Mouse (Mus musculus): ENCODE results near the gene Hnrnpab. TPM values are rescaled to one million over a fixed set of nuclear protein-coding genes. Genes with fewer than 3 reads are reported as not detected.

The Hnrnpab gene
- polyA plus RNA-seq, 1 experiment = 116 TPM

GRCm38 (mm10) chr11:51649111-51649888, 42.7 kb upstream of the Hnrnpab start:
- TF ChIP-seq CTCF (conservative IDR thresholded peaks at IDR 0.05; ENCODE audit: insufficient read depth, insufficient read length, low read depth, low read length) (no peak), POLR2A (IDR thresholded peaks at IDR 0.05; ENCODE audit: low read depth, low read length) (no peak)
- Histone ChIP-seq H3K4me3 (ENCODE audit: insufficient read depth, low read depth, low read length) (peak overlapping the region; percentile 74), H3K27me3 (replicated peaks; ENCODE audit: control insufficient read depth, insufficient read depth, low read length) (no peaks in the 10 kb centered on the region), H3K4me1 (ENCODE audit: control insufficient read depth, insufficient read depth, low read length) (peaks cover 15% of the 10 kb centered on the region; the same call in 1 of the 2 replicates), H3K27ac (ENCODE audit: insufficient read depth, low read depth, low read length) (peak overlapping the region; percentile 14), H3K36me3 (ENCODE audit: control insufficient read depth, insufficient read depth, low read length) (no peaks in the 10 kb centered on the region)
- DNase-seq = no peak
- 44% methylated on average over 11 of the region's 11 CpGs for WGBS

- WGBS = 28% methylated on average over 3 of the region's 3 CpGs
- DNase-seq = peak; percentile 35
- H3K36me3 ChIP-seq (ENCODE audit: control insufficient read depth, insufficient read depth, low read length) = no peaks in the 10 kb centered on the region
- H3K27ac ChIP-seq (ENCODE audit: insufficient read depth, low read depth, low read length) = peak overlapping the region; percentile 49
- TF ChIP-seq CTCF (conservative IDR thresholded peaks at IDR 0.05; ENCODE audit: insufficient read depth, insufficient read length, low read depth, low read length) (no peak), POLR2A (IDR thresholded peaks at IDR 0.05; ENCODE audit: low read depth, low read length) (no peak)
- peak overlapping the region; percentile 74; the same call in 1 of the 2 replicates for H3K4me3 ChIP-seq (ENCODE audit: insufficient read depth, low read depth, low read length)
- H3K27me3 ChIP-seq (replicated peaks; ENCODE audit: control insufficient read depth, insufficient read depth, low read length) = no peaks in the 10 kb centered on the region
- peaks cover 15% of the 10 kb centered on the region; the same call in 1 of the 2 replicates for H3K4me1 ChIP-seq (ENCODE audit: control insufficient read depth, insufficient read depth, low read length)
These were observed 41.9 kb upstream of the Hnrnpab start for GRCm38 (mm10) chr11:51648566-51648965.

GRCm38 (mm10) chr11:51646751-51647667, 40.4 kb upstream of the Hnrnpab start:
- TF ChIP-seq CTCF (conservative IDR thresholded peaks at IDR 0.05; ENCODE audit: insufficient read depth, insufficient read length, low read depth, low read length) = no peak
- no peak for TF ChIP-seq POLR2A (IDR thresholded peaks at IDR 0.05; ENCODE audit: low read depth, low read length)
- 47% methylated on average over 15 of the region's 15 CpGs for WGBS
- no peaks in the 10 kb centered on the region for H3K36me3 ChIP-seq (ENCODE audit: control insufficient read depth, insufficient read depth, low read length)
- peaks cover 15% of the 10 kb centered on the region; the same call in 1 of the 2 replicates for H3K4me1 ChIP-seq (ENCODE audit: control insufficient read depth, insufficient read depth, low read length)
- no peaks in the 10 kb centered on the region for H3K27me3 ChIP-seq (replicated peaks; ENCODE audit: control insufficient read depth, insufficient read depth, low read length)
- DNase-seq = peak; percentile 74
- peak overlapping the region; percentile 20; the same call in 1 of the 2 replicates for H3K4me3 ChIP-seq (ENCODE audit: insufficient read depth, low read depth, low read length)
- H3K27ac ChIP-seq (ENCODE audit: insufficient read depth, low read depth, low read length) = peak overlapping the region; percentile 84

GRCm38 (mm10) chr11:51646245-51646644, 39.6 kb upstream of the Hnrnpab start:
- 70% methylated on average over 7 of the region's 7 CpGs for WGBS
- Histone ChIP-seq H3K4me3 (ENCODE audit: insufficient read depth, low read depth, low read length) (no peak overlapping the region), H3K4me1 (ENCODE audit: control insufficient read depth, insufficient read depth, low read length) (peaks cover 15% of the 10 kb centered on the region; the same call in 1 of the 2 replicates), H3K27ac (ENCODE audit: insufficient read depth, low read depth, low read length) (peak overlapping the region; percentile 84), H3K27me3 (replicated peaks; ENCODE audit: control insufficient read depth, insufficient read depth, low read length) (no peaks in the 10 kb centered on the region), H3K36me3 (ENCODE audit: control insufficient read depth, insufficient read depth, low read length) (no peaks in the 10 kb centered on the region)
- no peak for DNase-seq
- TF ChIP-seq CTCF (conservative IDR thresholded peaks at IDR 0.05; ENCODE audit: insufficient read depth, insufficient read length, low read depth, low read length) (no peak), POLR2A (IDR thresholded peaks at IDR 0.05; ENCODE audit: low read depth, low read length) (no peak)

GRCm38 (mm10) chr11:51645293-51645692, 38.6 kb upstream of the Hnrnpab start:
- Histone ChIP-seq H3K27ac (ENCODE audit: insufficient read depth, low read depth, low read length) (no peak overlapping the region), H3K4me1 (ENCODE audit: control insufficient read depth, insufficient read depth, low read length) (peaks cover 15% of the 10 kb centered on the region; the same call in 1 of the 2 replicates), H3K4me3 (ENCODE audit: insufficient read depth, low read depth, low read length) (no peak overlapping the region), H3K27me3 (replicated peaks; ENCODE audit: control insufficient read depth, insufficient read depth, low read length) (no peaks in the 10 kb centered on the region), H3K36me3 (ENCODE audit: control insufficient read depth, insufficient read depth, low read length) (no peaks in the 10 kb centered on the region)
- no peak for TF ChIP-seq POLR2A (IDR thresholded peaks at IDR 0.05; ENCODE audit: low read depth, low read length)
- TF ChIP-seq CTCF (conservative IDR thresholded peaks at IDR 0.05; ENCODE audit: insufficient read depth, insufficient read length, low read depth, low read length) = no peak
- 64% methylated on average over 13 of the region's 13 CpGs for WGBS
- no peak for DNase-seq

- TF ChIP-seq POLR2A (IDR thresholded peaks at IDR 0.05; ENCODE audit: low read depth, low read length) = no peak
- no peak for TF ChIP-seq CTCF (conservative IDR thresholded peaks at IDR 0.05; ENCODE audit: insufficient read depth, insufficient read length, low read depth, low read length)
- DNase-seq = no peak
- WGBS = 87% methylated on average over 16 of the region's 16 CpGs
- Histone ChIP-seq H3K36me3 (ENCODE audit: control insufficient read depth, insufficient read depth, low read length) (no peaks in the 10 kb centered on the region), H3K4me1 (ENCODE audit: control insufficient read depth, insufficient read depth, low read length) (peaks cover 15% of the 10 kb centered on the region; the same call in 1 of the 2 replicates), H3K27me3 (replicated peaks; ENCODE audit: control insufficient read depth, insufficient read depth, low read length) (no peaks in the 10 kb centered on the region), H3K27ac (ENCODE audit: insufficient read depth, low read depth, low read length) (no peak overlapping the region), H3K4me3 (ENCODE audit: insufficient read depth, low read depth, low read length) (no peak overlapping the region)
These were observed 37.6 kb upstream of the Hnrnpab start for GRCm38 (mm10) chr11:51644217-51644616.
